Mouse (Mus musculus): ENCODE results near the gene Vps35. TPM values are rescaled to one million over a fixed set of nuclear protein-coding genes. Genes with fewer than 3 reads are reported as not detected.

Gene Vps35
- polyA plus RNA-seq, 1 experiment: 87.8 TPM

- DNase-seq (ENCODE audit: extremely low spot score in 1 of 2, low spot score in 1 of 2): no peak
Measured at GRCm38 (mm10) chr8:85220992-85221391, 78.6 kb downstream of the Vps35 start.

- DNase-seq (ENCODE audit: extremely low spot score in 1 of 2, low spot score in 1 of 2): peak; percentile 2 to 6
Measured at GRCm38 (mm10) chr8:85220220-85220619, 79.4 kb downstream of the Vps35 start.

Other genes with a start within 250 kb of the Vps35 start
- gene Fbxw9, start 239.7 kb downstream of the Vps35 start, polyA plus RNA-seq (2012; rRNA removed): 42.4 and 46.3 TPM in 2 replicates
- gene Gm5741, start 231.8 kb downstream of the Vps35 start, polyA plus RNA-seq (2012; rRNA removed): 0.74 TPM in 1 of 2 replicates, not detected in the other
- 66.6 and 68.7 TPM in 2 replicates for gene Dhps, start 228.0 kb downstream of the Vps35 start, polyA plus RNA-seq (2012; rRNA removed)
- gene Wdr83os, start 219.1 kb downstream of the Vps35 start, polyA plus RNA-seq (2012; rRNA removed): 110 and 122 TPM in 2 replicates
- 57.8 and 58.2 TPM in 2 replicates for gene Wdr83, start 218.5 kb downstream of the Vps35 start, polyA plus RNA-seq (2012; rRNA removed)
- 40.2 and 46.9 TPM in 2 replicates for gene Man2b1, start 216.5 kb downstream of the Vps35 start, polyA plus RNA-seq (2012; rRNA removed)
- 3.2 and 4.0 TPM in 2 replicates for gene Zfp791, start 176.7 kb downstream of the Vps35 start, polyA plus RNA-seq (2012; rRNA removed)
- gene Cks1brt, start 147.9 kb downstream of the Vps35 start, polyA plus RNA-seq (2012; rRNA removed): not detected in 2 replicates
- not detected in 2 replicates for gene Olfr371, start 73.8 kb downstream of the Vps35 start, polyA plus RNA-seq (2012; rRNA removed)
- gene Orc6, start 170 bp downstream of the Vps35 start, polyA plus RNA-seq (2012; rRNA removed): 38.0 and 43.2 TPM in 2 replicates
- 1.1 and 2.8 TPM in 2 replicates for gene Mylk3, start 86.5 kb upstream of the Vps35 start, polyA plus RNA-seq (2012; rRNA removed)
- gene 4921524J17Rik, start 133.0 kb upstream of the Vps35 start, polyA plus RNA-seq (2012; rRNA removed): 14.5 and 15.2 TPM in 2 replicates
- 52.6 and 52.9 TPM in 2 replicates for gene Gpt2, start 192.8 kb upstream of the Vps35 start, polyA plus RNA-seq (2012; rRNA removed)

All from frontal cortex, adult 2 months (tissue).